Mouse (Mus musculus) C2C12 (cell line): ENCODE data around the gene Pde6g.

ENCODE experiments used
- CTCF ChIP-seq: IDR thresholded peaks from one replicate; pipeline ENCODE4 v1.5.1; 2011; ENCODE audit not compliant: control insufficient read depth, insufficient read depth, insufficient read length
- FOSL1 ChIP-seq: IDR thresholded peaks from one replicate; pipeline ENCODE4 v1.8.0; 2011; ENCODE audit warnings: mild to moderate bottlenecking, low read length; ENCODE audit not compliant: poor library complexity, insufficient read depth, severe bottlenecking
- USF1 ChIP-seq: IDR thresholded peaks from one replicate; pipeline ENCODE4 v1.6.1; 2011; ENCODE audit warnings: low read depth, mild to moderate bottlenecking, control low read depth, moderate library complexity

- TF ChIP-seq CTCF, result no peak
- no peak for TF ChIP-seq FOSL1
- TF ChIP-seq USF1, result no peak
These were observed 26.6 kb downstream of the Pde6g start for GRCm38 (mm10) chr11:120426727-120427126.
